Mouse (Mus musculus) ES-E14 (cell line): ENCODE results near the gene Gucy1b1. TPM values are rescaled to one million over a fixed set of nuclear protein-coding genes. Genes with fewer than 3 reads are reported as not detected.

Experiments
- DNase-seq: peaks from one replicate; pipeline ENCODE4 v3.0.0-alpha.2; 2013; ENCODE audit warnings: low read depth, low spot score
- H3K27ac ChIP-seq: 2 replicates; pipeline ENCODE4 v1.5.1; 2012; ENCODE audit warnings: low read depth, mild to moderate bottlenecking, low read length, moderate library complexity, mixed read lengths; ENCODE audit not compliant: poor library complexity, insufficient read depth, severe bottlenecking
- H3K36me3 ChIP-seq: 2 replicates; pipeline ENCODE4 v1.6.1; 2012; ENCODE audit warnings: mild to moderate bottlenecking, low read length, moderate library complexity, mixed read lengths; ENCODE audit not compliant: control insufficient read depth, poor library complexity, insufficient read depth, severe bottlenecking
- H3K4me1 ChIP-seq, 2 experiments: fragments of 150-350 bp in 1 of 2; sonication (generic) in 1 of 2; 2 replicates each; pipeline ENCODE4 v1.6.1; 2012; ENCODE audit warnings: low read length in 2 of 2, mild to moderate bottlenecking in 1 of 2, mixed read lengths in 1 of 2; ENCODE audit not compliant: control insufficient read depth in 2 of 2, insufficient read depth in 2 of 2, poor library complexity in 1 of 2
- H3K4me3 ChIP-seq, 2 experiments: fragments of 150-350 bp in 1 of 2; sonication (generic) in 1 of 2; 2 replicates each; pipeline ENCODE4 v1.5.1; 2012; ENCODE audit warnings: low read length in 2 of 2, low read depth in 1 of 2, mild to moderate bottlenecking in 1 of 2, mixed read lengths in 1 of 2; ENCODE audit not compliant: insufficient read depth in 1 of 2, poor library complexity in 1 of 2, severe bottlenecking in 1 of 2
- H3K9ac ChIP-seq: 2 replicates; pipeline ENCODE4 v1.6.1; 2012; ENCODE audit warnings: low read depth, mild to moderate bottlenecking, low read length, mixed read lengths; ENCODE audit not compliant: poor library complexity, insufficient read depth, severe bottlenecking
- H3K9me3 ChIP-seq: fragments of 150-350 bp; sonication (generic); 2 replicates; pipeline ENCODE4 v1.6.1; 2012; ENCODE audit warnings: low read depth, mild to moderate bottlenecking, low read length; ENCODE audit not compliant: control insufficient read depth, insufficient read depth
- CHD2 ChIP-seq: IDR thresholded peaks from 2 replicates; pipeline ENCODE4 v1.6.1; 2014; ENCODE audit warnings: mild to moderate bottlenecking, low read depth, low read length, inconsistent platforms
- HCFC1 ChIP-seq: IDR thresholded peaks from 2 replicates; pipeline ENCODE4 v1.6.1; 2012; ENCODE audit warnings: low read length, inconsistent platforms, borderline replicate concordance; ENCODE audit not compliant: insufficient read depth
- MAFK ChIP-seq: IDR thresholded peaks from 2 replicates; pipeline ENCODE4 v1.6.1; 2014; ENCODE audit warnings: mild to moderate bottlenecking, low read depth, low read length, inconsistent platforms; ENCODE audit not compliant: insufficient read depth
- ZC3H11A ChIP-seq: IDR thresholded peaks from 2 replicates; pipeline ENCODE4 v1.6.1; 2012; ENCODE audit warnings: low read depth, mild to moderate bottlenecking, inconsistent platforms, low read length, borderline replicate concordance
- ZNF384 ChIP-seq: IDR thresholded peaks from 2 replicates; pipeline ENCODE4 v1.6.1; 2012; ENCODE audit warnings: low read depth, low read length, inconsistent platforms
- in situ Hi-C, 2 experiments: fragments of 600-800 bp; cut with MboI; formaldehyde crosslinking; loops; one replicate each; pipeline ENCODE4 v1.15.1; 2025; ENCODE audit warnings: low sequenced_read_pairs in 2 of 2, inconsistent platforms in 1 of 2; ENCODE audit not compliant: unreplicated experiment in 2 of 2
- total RNA-seq: library from RNA; depleted of rRNA; stranded (reverse); fragments of 300-350 nt; gene quantifications from 2 replicates; pipeline ENCODE4 v1.2.3, GENCODE M21; 2012; rRNA removed

Gucy1b1 gene
- total RNA-seq, 1 experiment, result 0.49 TPM

DNA sequence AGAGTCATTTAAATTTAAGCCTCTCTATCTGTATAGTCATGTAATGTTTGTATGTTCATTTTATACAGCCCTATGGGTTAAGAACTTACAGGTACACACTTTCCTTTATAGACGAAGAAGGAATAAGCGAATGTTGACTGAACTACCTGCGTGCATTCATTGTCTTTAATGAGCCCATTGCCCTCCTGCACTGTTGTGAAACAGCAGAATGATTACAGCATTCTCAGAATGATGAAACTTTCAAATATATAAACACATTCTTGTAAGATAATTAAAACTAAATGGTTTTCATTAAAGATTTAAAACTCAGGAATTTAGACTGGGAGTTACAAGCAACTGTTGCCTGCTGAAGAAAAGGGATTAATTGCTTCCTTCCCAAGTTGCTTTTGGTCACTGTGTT, 86.9 kb downstream of the Gucy1b1 start:
- in situ Hi-C loops, result no loop called here
- no peak overlapping the region for H3K27ac ChIP-seq

DNA sequence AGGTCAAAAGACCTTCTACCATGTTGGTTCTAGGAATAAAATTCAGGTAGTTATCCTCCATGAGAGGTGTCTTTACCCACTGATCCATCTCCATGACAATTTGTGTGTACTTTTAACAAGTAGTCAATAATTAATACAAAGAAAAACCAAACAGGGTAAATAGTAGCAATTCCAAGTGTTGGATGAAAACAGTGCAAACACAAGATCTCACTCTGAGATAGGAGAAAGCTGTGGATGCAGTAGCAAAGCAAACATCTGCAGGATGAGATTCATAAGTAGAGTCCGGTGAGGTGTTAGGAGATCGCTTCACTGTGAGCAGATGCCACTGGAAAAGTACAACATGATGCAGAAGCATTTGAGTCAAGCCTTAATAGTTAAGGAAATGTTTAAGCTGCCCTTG, 88.4 kb downstream of the Gucy1b1 start:
- H3K27ac ChIP-seq, result no peak overlapping the region
- H3K9me3 ChIP-seq, result no peaks in the 10 kb centered on the region
- no peak for DNase-seq
- H3K9ac ChIP-seq, result no peak overlapping the region
- no peaks in the 10 kb centered on the region for H3K4me1 ChIP-seq
- H3K4me3 ChIP-seq, result no peak overlapping the region
- no peak for TF ChIP-seq MAFK
- no peak for TF ChIP-seq CHD2
- no peak for TF ChIP-seq ZC3H11A
- no peak for TF ChIP-seq HCFC1
- no peak for TF ChIP-seq ZNF384
- no peaks in the 10 kb centered on the region for H3K36me3 ChIP-seq
- in situ Hi-C loops, result no loop called here

More for the DNA sequence above, 86.9 kb downstream of the Gucy1b1 start:
- no peak overlapping the region for H3K9ac ChIP-seq
- no peaks in the 10 kb centered on the region for H3K36me3 ChIP-seq
- no peak for TF ChIP-seq CHD2
- TF ChIP-seq ZNF384, result no peak
- no peak for TF ChIP-seq ZC3H11A
- no peak for TF ChIP-seq MAFK
- no peak for TF ChIP-seq HCFC1
- no peaks in the 10 kb centered on the region for H3K9me3 ChIP-seq
- no peak for DNase-seq
- no peaks in the 10 kb centered on the region for H3K4me1 ChIP-seq
- H3K4me3 ChIP-seq, result no peak overlapping the region

- no peaks in the 10 kb centered on the region for H3K9me3 ChIP-seq
- DNase-seq, result no peak
- H3K36me3 ChIP-seq, result no peaks in the 10 kb centered on the region
- no peak overlapping the region for H3K4me3 ChIP-seq
- in situ Hi-C loops, result no loop called here
- H3K9ac ChIP-seq, result no peak overlapping the region
- no peak overlapping the region for H3K27ac ChIP-seq
- TF ChIP-seq MAFK, result no peak
- no peak for TF ChIP-seq ZNF384
- no peak for TF ChIP-seq HCFC1
- TF ChIP-seq ZC3H11A, result no peak
- TF ChIP-seq CHD2, result no peak
- no peaks in the 10 kb centered on the region for H3K4me1 ChIP-seq
Observed at GRCm38 (mm10) chr3:81985100-81985499, 89.4 kb downstream of the Gucy1b1 start.

DNA sequence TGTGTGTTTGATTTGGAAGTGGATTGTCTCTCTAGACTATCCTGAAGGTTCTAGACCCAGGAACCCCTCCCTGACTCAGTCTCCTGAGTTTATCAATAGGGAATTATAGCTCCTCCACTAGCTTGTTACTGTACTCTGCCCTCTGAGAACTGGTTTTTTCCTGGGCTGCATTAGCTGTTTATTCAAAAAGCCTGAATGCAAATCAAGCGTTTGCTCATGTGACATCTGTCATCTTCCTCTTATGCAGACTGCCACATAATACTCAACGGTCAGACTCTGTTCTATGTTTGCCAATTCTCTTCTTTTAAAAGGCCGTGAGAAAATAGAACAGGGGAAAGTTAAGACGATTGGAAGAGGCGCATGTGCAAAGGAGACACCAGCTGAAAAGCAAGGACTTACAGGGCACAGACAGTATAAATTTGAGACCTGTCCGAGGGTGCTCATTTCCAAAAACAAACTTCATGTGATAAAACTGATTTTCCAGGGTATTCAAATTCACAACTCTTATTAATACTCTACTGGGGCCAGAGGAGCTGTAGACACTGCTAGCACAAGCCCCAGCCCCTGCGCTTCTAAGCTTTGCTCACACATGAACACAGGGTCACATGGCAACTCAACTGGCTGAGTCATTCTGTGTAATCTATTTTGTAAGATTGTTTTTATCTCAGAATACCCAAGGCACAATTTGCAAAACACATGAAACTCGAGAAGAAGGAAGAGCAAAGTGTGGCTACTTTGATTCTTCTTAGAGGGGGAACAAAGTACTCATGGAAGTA, 91.2 kb downstream of the Gucy1b1 start:
- Histone ChIP-seq H3K4me1 (no peaks in the 10 kb centered on the region), H3K9me3 (no peaks in the 10 kb centered on the region), H3K27ac (no peak overlapping the region), H3K4me3 (no peak overlapping the region), H3K9ac (no peak overlapping the region), H3K36me3 (no peaks in the 10 kb centered on the region)
- DNase-seq, result no peak
- TF ChIP-seq CHD2 (no peak), HCFC1 (no peak), ZC3H11A (no peak), ZNF384 (no peak), MAFK (no peak)
- in situ Hi-C loops, result no loop called here

Other genes starting within 250 kb of the Gucy1b1 start
- gene Ctso, start 142.1 kb downstream of the Gucy1b1 start, total RNA-seq, result 0.32 and 0.49 TPM in 2 replicates
- gene Tdo2, start 98.5 kb downstream of the Gucy1b1 start, total RNA-seq, result not detected in 2 replicates
- gene Asic5, start 92.4 kb downstream of the Gucy1b1 start, total RNA-seq, result not detected in 2 replicates
- gene Gucy1a1, start 71.1 kb upstream of the Gucy1b1 start, total RNA-seq, result 0.04 TPM in 1 of 2 replicates, not detected in the other